22 mouse cellular contexts compared by ENCODE assay signal in genomic region chrX:156171587-156171986, GRCm38 (mm10).
DNase-seq lines count a peak whose midpoint lies in the region; ATAC-seq and TF ChIP-seq lines count a peak whose summit lies in the region.
"Had no signal": no experiment of that assay in that cellular context is flagged by ENCODE, and none has a peak within 500 bp of the region (broad histone marks: within the 10 kb centered on the region; RNA-seq: fewer than 3 reads in every experiment).

No protein-coding gene starts in this region.

- no peak overlapping the region for H3K4me2 ChIP-seq in heart, embryonic 12.5 days
- H3K4me2 ChIP-seq in heart, embryonic 14.5 days (ENCODE audit: low read length), result no peak overlapping the region
- no peak overlapping the region for H3K4me2 ChIP-seq in heart, embryonic 16.5 days (ENCODE audit: low read depth, low read length)
- H3K4me2 ChIP-seq in heart, embryonic 11.5 days, result no peak overlapping the region
- H3K4me2 ChIP-seq: embryonic facial prominence, embryonic 13.5 days; embryonic facial prominence, embryonic 15.5 days; forebrain, embryonic 12.5 days had no signal

- no peak for TF ChIP-seq POLR2A in heart, adult 2 months (IDR thresholded peaks at IDR 0.05; ENCODE audit: insufficient read depth, low read depth, low read length)

- H3K9me3 ChIP-seq in heart, embryonic 12.5 days (replicated peaks), result 0 out of 2 replicates have a peak, but pooled peaks cover 5% of the 10 kb centered on the region
- no peaks in the 10 kb centered on the region for H3K9me3 ChIP-seq in heart, embryonic 14.5 days (ENCODE audit: control insufficient read depth, low read length)
- H3K9me3 ChIP-seq in heart, embryonic 16.5 days (replicated peaks; ENCODE audit: control insufficient read depth, low read length), result no peaks in the 10 kb centered on the region
- no peaks in the 10 kb centered on the region for H3K9me3 ChIP-seq in heart, embryonic 11.5 days (replicated peaks; ENCODE audit: control insufficient read depth, low read length)
- H3K9me3 ChIP-seq: embryonic facial prominence, embryonic 13.5 days; embryonic facial prominence, embryonic 15.5 days; forebrain, embryonic 10.5 days; forebrain, embryonic 12.5 days had no signal

- ATAC-seq in heart, embryonic 12.5 days (ENCODE audit: insufficient number of reproducible peaks, low FRiP score), result no peak
- peak; percentile 31; the same call in 1 of the 2 replicates for ATAC-seq in heart, embryonic 14.5 days (ENCODE audit: insufficient number of reproducible peaks, insufficient read depth, low FRiP score, low read depth)
- peak; percentile 78 for ATAC-seq in heart, embryonic 16.5 days (replicated peaks; ENCODE audit: extremely low read depth, insufficient read depth, low FRiP score)
- ATAC-seq in heart, embryonic 11.5 days (replicated peaks; ENCODE audit: insufficient number of reproducible peaks, low FRiP score, low TSS enrichment), result no peak
- ATAC-seq: forebrain, embryonic 14.5 days had no signal

- H3K79me2 ChIP-seq in heart, adult 2 months (replicated peaks; ENCODE audit: control insufficient read depth, insufficient read depth, low read length), result no peaks in the 10 kb centered on the region

- intact Hi-C loops in heart, adult 2 months (cut with DNase I), result no loop called here

- no peaks in the 10 kb centered on the region for H3K36me3 ChIP-seq in heart, embryonic 12.5 days
- H3K36me3 ChIP-seq in heart, adult 2 months (ENCODE audit: control insufficient read depth, insufficient read depth, low read length), result no peaks in the 10 kb centered on the region
- no peaks in the 10 kb centered on the region for H3K36me3 ChIP-seq in heart, embryonic 14.5 days (ENCODE audit: control insufficient read depth, insufficient read depth, low read length)
- H3K36me3 ChIP-seq in heart, embryonic 16.5 days (ENCODE audit: control insufficient read depth, insufficient read depth), result no peaks in the 10 kb centered on the region
- no peaks in the 10 kb centered on the region for H3K36me3 ChIP-seq in heart, embryonic 11.5 days (ENCODE audit: control insufficient read depth, insufficient read depth, low read length)
- H3K36me3 ChIP-seq: embryonic facial prominence, embryonic 13.5 days; embryonic facial prominence, embryonic 15.5 days; forebrain, embryonic 10.5 days; forebrain, embryonic 12.5 days had no signal

- no peaks in the 10 kb centered on the region for H3K4me1 ChIP-seq in heart, embryonic 12.5 days (replicated peaks)
- no peaks in the 10 kb centered on the region for H3K4me1 ChIP-seq in heart, adult 2 months (ENCODE audit: control insufficient read depth, insufficient read depth, low read length)
- H3K4me1 ChIP-seq in heart, embryonic 14.5 days (ENCODE audit: control insufficient read depth in 2 of 2, insufficient read depth in 2 of 2, low read length in 2 of 2), result peaks cover 0 to 3% of the 10 kb centered on the region in 2 experiments; a peak in 2 of 4 replicates
- no peaks in the 10 kb centered on the region for H3K4me1 ChIP-seq in heart, embryonic 16.5 days (ENCODE audit: control insufficient read depth, insufficient read depth, low read length)
- H3K4me1 ChIP-seq in heart, embryonic 11.5 days (ENCODE audit: control insufficient read depth, insufficient read depth, low read length), result no peaks in the 10 kb centered on the region
- H3K4me1 ChIP-seq: embryonic facial prominence, embryonic 13.5 days; embryonic facial prominence, embryonic 15.5 days; forebrain, embryonic 10.5 days; forebrain, embryonic 12.5 days had no signal

- TF ChIP-seq CTCF in heart, adult 2 months (IDR thresholded peaks at IDR 0.05), result no peak

- peak overlapping the region; percentile 62; the same call in 1 of the 2 replicates for H3K27ac ChIP-seq in heart, embryonic 12.5 days (ENCODE audit: poor library complexity, severe bottlenecking)
- no peak overlapping the region for H3K27ac ChIP-seq in heart, adult 2 months
- H3K27ac ChIP-seq in heart, embryonic 14.5 days (replicated peaks in 1 of 2; ENCODE audit: control insufficient read depth in 1 of 2, insufficient read depth in 1 of 2, low read depth in 2 of 2, low read length in 2 of 2), result peak overlapping the region; percentile 71 to 84
- peak overlapping the region; percentile 60 for H3K27ac ChIP-seq in heart, embryonic 16.5 days (ENCODE audit: low read length)
- H3K27ac ChIP-seq in heart, embryonic 11.5 days (ENCODE audit: low read depth, low read length), result no peak overlapping the region
- H3K27ac ChIP-seq: embryonic facial prominence, embryonic 13.5 days; embryonic facial prominence, embryonic 15.5 days; forebrain, embryonic 10.5 days; forebrain, embryonic 12.5 days had no signal

- H3K9ac ChIP-seq in heart, embryonic 12.5 days, result no peak overlapping the region
- H3K9ac ChIP-seq in heart, adult 2 months (ENCODE audit: low read depth, low read length), result no peak overlapping the region
- no peak overlapping the region for H3K9ac ChIP-seq in heart, embryonic 14.5 days (ENCODE audit: low read length)
- H3K9ac ChIP-seq in heart, embryonic 16.5 days (ENCODE audit: low read length), result no peak overlapping the region
- H3K9ac ChIP-seq in heart, embryonic 11.5 days (ENCODE audit: low read depth, low read length), result no peak overlapping the region
- H3K9ac ChIP-seq: embryonic facial prominence, embryonic 13.5 days; embryonic facial prominence, embryonic 15.5 days; forebrain, embryonic 12.5 days had no signal

- no peak for DNase-seq in heart, adult 2 months
- no peak for DNase-seq in heart, adult 8-10 months (ENCODE audit: low spot score)
- DNase-seq: adrenal gland, adult 2 months; adrenal gland, postnatal 10 days; adrenal gland, postnatal 25 days; cerebellum, adult 11 months; cerebellum, adult 18-20 months; cerebellum, adult 8-10 months; cerebellum, adult 9-11 months; cerebellum, postnatal 14 days; cerebellum, postnatal 36 days; embryo, embryonic 11 days had no signal

- H3K4me3 ChIP-seq in heart, embryonic 12.5 days, result no peak overlapping the region
- H3K4me3 ChIP-seq in heart, adult 2 months, result no peak overlapping the region
- no peak overlapping the region for H3K4me3 ChIP-seq in heart, embryonic 14.5 days (ENCODE audit: control insufficient read depth in 1 of 2, insufficient read depth in 1 of 2, low read depth in 1 of 2, low read length in 2 of 2)
- H3K4me3 ChIP-seq in heart, embryonic 16.5 days (ENCODE audit: low read length), result no peak overlapping the region
- no peak overlapping the region for H3K4me3 ChIP-seq in heart, embryonic 11.5 days (ENCODE audit: low read depth, low read length)
- H3K4me3 ChIP-seq: embryonic facial prominence, embryonic 13.5 days; embryonic facial prominence, embryonic 15.5 days; erythroblast, embryonic 14.5 days; forebrain, embryonic 10.5 days; forebrain, embryonic 12.5 days had no signal

- TF ChIP-seq EP300 in heart, adult 2 months (IDR thresholded peaks at IDR 0.05; ENCODE audit: insufficient read depth, low read depth, low read length), result no peak

- no peaks in the 10 kb centered on the region for H3K27me3 ChIP-seq in heart, embryonic 12.5 days (replicated peaks)
- no peaks in the 10 kb centered on the region for H3K27me3 ChIP-seq in heart, adult 2 months (ENCODE audit: control insufficient read depth, insufficient read depth, low read length)
- H3K27me3 ChIP-seq in heart, embryonic 14.5 days (ENCODE audit: control insufficient read depth, insufficient read depth, low read length), result no peaks in the 10 kb centered on the region
- H3K27me3 ChIP-seq in heart, embryonic 16.5 days (ENCODE audit: control insufficient read depth, insufficient read depth, low read length), result no peaks in the 10 kb centered on the region
- H3K27me3 ChIP-seq in heart, embryonic 11.5 days (ENCODE audit: control insufficient read depth, insufficient read depth, low read length), result no peaks in the 10 kb centered on the region
- H3K27me3 ChIP-seq: embryonic facial prominence, embryonic 13.5 days; embryonic facial prominence, embryonic 15.5 days; forebrain, embryonic 12.5 days had no signal

Comparison
In these comparisons a context has a peak if more than half of its experiments do, and no peak if none do; other contexts are left out.
1. ATAC-seq: peak in heart, embryonic 14.5 days (single experiment) and heart, embryonic 16.5 days (single experiment); none in heart, embryonic 12.5 days (single experiment) and heart, embryonic 11.5 days (single experiment).
2. H3K27ac ChIP-seq: peak in heart, embryonic 12.5 days (single experiment), heart, embryonic 14.5 days (2 of 2) and heart, embryonic 16.5 days (single experiment); none in heart, adult 2 months (single experiment) and heart, embryonic 11.5 days (single experiment).